Mouse (Mus musculus) heart, adult 9 months (tissue): ENCODE results near the gene Psmd3.
"Not testable (repeated sequence)": the region's sequence is repeated elsewhere in the genome, so short reads cannot be mapped to it uniquely, and the experiment has no call there.

ENCODE experiments used
- DNase-seq, 2 experiments: peaks; one replicate each; pipeline ENCODE4 v3.0.0; 2022; ENCODE audit warnings: low spot score in 2 of 2

The Psmd3 gene

DNA sequence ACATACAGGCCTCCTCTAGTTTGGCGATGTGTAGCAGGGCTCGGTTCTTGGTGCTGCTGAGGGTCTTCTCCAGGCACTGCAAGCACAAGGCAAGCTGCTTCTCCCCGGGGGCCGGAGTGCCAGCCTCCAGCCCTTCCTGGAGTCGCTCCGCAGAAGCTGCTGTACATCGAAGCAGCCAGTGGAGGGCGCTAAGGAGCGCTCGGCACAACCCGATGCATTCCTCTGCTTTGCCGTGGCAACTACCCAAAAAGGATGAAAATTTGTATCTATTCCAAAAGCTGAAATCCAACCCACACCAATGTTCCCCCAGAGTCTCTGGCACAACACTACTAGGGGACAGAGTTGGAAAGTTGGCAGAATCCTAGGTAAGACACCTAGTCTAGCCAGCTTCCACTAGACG is 35.5 kb downstream of the Psmd3 start:
- peak; percentile 60 to 72 for DNase-seq

DNA sequence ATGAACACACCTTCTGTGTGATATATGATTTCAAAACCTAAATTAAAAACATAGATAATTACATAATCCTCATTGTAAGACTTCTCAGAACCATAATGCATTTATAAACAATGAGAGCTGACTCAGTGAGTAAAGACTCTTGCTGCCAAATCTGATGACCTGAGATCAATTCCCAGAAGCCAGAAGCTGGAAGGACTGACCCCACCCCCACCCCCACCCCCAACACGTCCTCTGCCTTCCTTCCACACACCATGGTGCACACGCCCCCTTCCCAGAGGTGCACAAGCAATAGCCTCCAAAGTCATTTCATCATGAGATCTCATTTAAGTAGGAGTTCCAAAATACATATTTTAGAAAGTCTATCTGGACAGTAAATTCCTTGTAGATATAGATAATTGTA is 38.4 kb downstream of the Psmd3 start:
- DNase-seq: no peak

DNA sequence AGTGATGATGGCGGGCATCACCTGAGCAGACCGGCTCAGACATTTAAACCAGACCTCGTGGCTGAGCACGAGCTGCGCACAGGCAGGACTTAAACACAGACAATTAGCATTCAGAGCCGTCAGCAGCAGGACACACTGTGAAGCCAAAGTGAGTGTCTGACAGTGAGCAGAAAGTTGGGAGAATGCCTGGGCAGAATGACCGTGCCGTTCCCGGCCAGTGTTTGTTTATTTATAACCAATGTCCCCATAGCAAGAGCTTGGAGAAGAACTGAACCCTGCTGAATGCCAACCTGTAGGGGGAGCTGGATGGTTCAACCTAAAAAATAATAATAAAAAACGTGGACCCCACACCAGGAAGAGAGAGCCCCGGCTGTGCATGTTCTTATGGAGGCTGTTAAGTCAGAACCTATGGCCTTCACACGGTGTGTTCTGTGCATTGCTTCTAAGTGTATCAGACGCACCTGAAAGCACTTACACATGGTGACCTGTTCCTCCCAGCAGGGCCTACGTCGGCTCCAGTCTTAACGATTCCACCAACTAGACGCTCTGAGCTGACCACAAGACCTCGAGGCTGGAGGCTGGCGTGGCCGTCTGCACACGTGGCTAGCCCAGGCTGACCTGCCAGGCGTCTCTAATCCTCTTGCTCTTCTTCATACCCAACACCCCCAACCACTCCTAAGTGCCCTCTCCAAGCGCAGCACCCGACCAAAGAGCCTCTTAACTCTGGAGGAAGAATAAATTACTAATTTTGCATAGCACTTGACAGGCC is 39.3 kb downstream of the Psmd3 start:
- DNase-seq: peak; percentile 87 to 91

DNA sequence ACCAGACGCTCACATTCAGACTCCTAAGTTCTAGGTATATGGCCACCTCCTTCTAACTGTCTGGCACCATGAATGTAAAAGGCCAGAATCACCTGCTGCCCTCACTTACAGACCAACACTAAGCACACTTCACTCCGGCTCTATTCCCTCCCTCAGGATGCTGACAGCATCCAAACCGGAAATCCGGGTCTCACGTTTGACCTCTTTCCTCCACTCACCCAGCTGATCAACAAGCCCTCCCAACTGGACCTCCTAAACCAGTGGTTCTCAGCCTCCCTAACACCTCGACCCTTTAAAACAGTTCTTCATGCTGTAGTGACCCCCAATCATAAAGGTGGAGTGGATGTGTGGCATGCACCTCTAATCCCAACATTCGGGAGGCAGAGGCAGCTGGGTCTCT is 40.7 kb downstream of the Psmd3 start:
- no peak for DNase-seq

- DNase-seq: no peak
Observed at GRCm38 (mm10) chr11:98725926-98726506, 43.7 kb downstream of the Psmd3 start.

DNA sequence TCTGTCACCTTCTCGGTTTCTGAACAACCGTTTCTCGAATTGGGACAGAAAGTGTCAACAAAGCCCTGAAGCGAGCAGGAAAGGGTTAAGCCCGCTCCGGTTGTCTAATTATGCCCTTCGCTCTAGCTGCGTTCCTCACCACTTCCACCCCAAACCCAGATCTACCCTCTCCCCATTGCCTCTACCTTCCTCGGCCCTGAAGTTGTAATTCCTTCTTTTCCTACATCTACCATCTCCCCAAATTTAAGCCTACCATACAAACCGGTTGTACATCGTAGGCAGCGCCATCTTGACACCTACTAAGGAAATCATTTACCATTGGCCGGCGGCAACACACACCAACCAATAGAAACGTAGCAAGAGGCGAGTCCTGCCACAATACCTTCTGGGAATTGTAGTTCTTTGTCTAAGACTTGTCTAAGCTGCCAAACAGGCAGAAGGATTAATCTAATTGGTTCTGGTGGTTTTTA is 46.8 kb downstream of the Psmd3 start, which contains the start of gene Med24:
Med24 (minus strand) TSS at position 317 of the 470 bp plus-strand sequence.
- peak; percentile 93 to 95 for DNase-seq

DNA sequence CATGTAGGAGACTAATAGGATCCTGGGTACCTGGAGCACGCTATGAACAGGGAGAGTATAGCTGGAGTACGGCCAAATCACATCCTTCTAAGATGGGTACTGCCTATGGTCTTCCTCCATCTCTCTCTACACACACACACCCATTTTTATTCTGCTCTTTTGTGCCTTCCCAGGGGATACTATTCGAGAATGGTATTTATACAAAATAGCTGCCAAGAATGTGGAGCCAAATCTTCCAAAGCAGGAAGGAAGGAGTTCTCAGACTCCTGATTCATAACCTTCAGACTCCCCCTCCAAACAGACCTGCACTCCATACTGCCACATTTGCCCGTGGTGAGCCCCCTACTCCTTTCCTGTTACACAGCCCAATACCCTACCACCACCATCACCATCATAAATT is 48.4 kb downstream of the Psmd3 start:
- no peak for DNase-seq

- DNase-seq: no peak
Observed at GRCm38 (mm10) chr11:98731134-98731533, 48.8 kb downstream of the Psmd3 start.

DNA sequence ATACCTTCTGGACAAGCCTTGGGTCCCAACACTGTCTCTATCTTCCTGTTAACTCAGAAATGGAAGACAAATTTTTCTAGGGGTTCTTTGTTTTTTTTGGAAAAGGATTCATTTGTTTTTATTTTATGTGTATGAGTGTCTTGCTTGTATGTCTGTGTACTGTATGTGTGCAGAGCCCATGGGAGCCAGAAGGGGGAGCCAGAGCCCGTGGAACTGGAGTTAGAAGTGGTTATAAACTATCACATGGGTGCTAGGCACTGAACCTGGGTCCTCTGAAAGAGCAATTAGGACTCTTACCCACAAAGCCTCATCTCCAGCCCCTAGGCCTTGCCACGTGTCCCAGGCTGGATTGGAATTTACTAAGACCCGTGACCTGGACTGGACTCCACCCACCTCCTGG is 51.7 kb downstream of the Psmd3 start:
- DNase-seq: no peak

GRCm38 (mm10) chr11:98735111-98735510 is 52.8 kb downstream of the Psmd3 start:
- no peak for DNase-seq

- no peak for DNase-seq
Observed at GRCm38 (mm10) chr11:98736176-98736575, 53.8 kb downstream of the Psmd3 start.

- not testable (repeated sequence) for DNase-seq
Observed at GRCm38 (mm10) chr11:98737220-98737619, 54.9 kb downstream of the Psmd3 start.

GRCm38 (mm10) chr11:98738428-98738911 is 56.1 kb downstream of the Psmd3 start:
- no peak for DNase-seq

DNA sequence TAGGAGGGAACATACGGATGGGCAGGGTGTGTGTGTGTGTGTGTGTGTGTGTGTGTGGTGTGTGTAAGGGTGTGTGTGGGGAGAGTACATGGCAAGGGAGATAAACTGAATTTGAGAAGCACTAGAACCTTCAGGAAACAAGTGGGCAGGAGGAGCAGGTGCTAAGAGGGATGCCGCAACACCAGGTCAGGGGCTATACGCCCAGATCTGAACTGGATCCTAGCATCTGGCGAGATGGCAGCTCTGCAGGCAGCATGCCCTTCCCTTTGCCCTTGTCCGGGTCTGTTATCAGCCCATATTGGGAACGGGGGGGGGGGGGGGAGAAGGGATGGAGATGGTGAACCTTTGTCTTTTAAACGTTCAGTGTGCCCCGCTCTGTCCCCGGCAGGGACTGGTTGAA is 56.6 kb downstream of the Psmd3 start:
- no peak for DNase-seq

DNA sequence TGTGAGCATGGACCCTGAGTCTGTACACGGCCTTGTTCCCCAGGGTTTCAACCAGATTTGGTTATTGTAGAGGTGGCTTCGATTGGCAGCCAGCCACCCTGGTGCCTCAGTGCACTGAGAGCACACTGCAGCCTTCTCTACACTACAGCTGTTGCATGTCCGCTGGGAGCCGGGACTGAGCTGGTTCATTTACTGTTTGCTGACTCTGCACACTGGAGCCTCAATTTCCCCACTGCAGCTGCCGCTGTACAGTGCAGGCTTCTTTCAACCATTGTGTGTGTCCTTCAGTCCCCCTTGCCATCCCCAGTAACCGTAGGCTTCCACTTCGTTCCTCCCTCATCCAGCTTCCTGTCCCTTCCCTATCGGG is 57.7 kb downstream of the Psmd3 start:
- no peak for DNase-seq

DNA sequence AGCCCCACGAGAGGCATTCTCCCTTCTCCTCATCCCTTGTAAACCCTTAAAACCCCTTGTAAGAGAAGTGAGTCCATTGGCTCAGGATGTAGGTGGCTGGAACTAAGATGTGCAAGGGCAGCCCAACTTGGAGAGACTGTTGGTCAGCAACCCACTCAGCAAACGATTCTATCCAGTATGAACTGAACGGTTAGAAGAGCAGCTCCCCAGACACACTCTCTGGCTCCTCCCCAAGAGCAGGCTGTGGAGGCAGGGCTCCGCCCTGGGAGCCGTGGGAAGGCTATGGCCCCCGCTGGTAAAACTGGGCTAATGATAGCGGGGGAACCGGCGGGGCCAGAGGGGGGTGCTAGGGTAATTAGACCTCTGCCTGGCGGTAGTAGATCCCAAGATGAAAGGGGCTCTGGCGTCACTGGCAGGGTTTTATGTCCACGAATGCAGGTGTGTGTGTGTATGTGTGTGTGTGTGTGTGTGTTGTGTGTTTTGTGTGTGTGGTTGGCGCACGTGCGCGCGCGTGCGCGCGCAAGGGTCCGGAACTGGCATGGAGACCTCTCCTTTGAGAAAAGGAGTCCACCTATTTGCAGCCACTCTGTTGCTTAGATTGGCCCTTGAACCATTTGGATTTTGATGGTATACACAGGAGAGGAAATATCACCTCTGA is 58.2 kb downstream of the Psmd3 start, which contains the start of gene Thra:
Thra (plus strand) TSS at position 246 of the 658 bp plus-strand sequence.
- peak; percentile 83 for DNase-seq

DNA sequence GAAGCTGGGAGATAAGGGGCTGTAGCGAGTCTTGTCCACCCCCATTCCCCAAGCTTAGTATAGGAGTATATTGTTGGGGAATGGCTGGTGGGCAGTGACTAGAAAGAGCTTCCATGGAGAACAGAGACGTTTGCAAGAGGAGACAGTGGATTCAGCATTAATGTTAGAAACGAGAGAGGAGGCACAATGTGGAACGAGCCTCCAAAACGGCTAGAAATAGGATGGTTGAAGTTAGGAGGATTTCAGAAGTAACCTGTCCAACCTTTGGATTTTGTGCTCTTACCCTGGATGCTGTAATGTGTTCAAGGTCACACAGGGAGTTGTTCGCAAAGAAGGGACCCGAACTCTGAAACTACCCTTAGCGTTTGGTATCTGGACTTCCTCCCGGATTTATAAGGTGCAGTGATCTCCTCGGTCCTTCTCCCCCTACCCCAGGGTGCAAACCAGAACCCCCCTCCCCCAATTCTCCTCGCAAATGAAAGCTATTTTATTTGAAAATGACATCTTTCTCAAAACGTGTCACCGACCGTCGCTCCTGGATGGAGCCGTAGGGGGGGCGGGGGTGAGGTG is 58.8 kb downstream of the Psmd3 start:
- DNase-seq: no peak

DNA sequence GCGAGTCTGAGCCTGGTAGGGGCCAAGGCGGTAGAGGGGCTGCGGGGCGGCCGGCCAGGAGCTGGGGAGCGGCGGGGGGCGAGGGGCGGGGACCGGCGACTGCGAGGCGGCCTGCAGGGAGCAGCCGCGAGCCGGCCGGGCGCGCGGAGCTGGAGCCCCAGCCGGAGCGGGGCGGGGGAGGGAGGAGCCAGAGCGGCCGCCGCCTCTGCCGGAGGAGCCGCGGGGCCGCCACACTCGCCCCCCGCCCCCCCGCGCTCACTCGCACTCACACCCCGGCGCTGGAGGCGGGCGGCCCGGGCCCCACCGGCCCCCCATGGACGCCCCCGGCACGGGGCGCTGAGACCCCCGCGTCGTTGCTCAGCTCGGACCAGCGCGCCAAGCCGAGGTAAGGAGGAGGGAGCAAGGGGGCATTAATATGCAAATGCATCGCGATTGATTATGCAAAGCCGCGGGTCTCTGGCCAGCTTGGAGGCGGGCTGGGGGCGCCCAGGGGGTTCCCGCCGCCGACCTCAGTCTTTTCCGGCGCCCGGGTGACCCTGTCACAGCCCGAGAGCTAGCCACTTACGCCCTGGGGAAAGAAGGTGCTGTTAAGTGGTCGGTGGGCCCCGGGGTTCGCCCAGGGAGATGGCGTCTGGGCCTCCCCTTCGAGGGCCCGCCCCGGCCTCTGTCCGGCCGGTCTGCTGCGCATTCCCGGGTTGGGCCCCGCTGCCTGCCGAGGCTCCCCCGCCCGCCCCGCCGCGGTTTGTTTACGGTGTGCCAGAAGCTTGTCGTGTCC is 59.5 kb downstream of the Psmd3 start:
- peak in 1 of 2 experiments; percentile 78 for DNase-seq

DNA sequence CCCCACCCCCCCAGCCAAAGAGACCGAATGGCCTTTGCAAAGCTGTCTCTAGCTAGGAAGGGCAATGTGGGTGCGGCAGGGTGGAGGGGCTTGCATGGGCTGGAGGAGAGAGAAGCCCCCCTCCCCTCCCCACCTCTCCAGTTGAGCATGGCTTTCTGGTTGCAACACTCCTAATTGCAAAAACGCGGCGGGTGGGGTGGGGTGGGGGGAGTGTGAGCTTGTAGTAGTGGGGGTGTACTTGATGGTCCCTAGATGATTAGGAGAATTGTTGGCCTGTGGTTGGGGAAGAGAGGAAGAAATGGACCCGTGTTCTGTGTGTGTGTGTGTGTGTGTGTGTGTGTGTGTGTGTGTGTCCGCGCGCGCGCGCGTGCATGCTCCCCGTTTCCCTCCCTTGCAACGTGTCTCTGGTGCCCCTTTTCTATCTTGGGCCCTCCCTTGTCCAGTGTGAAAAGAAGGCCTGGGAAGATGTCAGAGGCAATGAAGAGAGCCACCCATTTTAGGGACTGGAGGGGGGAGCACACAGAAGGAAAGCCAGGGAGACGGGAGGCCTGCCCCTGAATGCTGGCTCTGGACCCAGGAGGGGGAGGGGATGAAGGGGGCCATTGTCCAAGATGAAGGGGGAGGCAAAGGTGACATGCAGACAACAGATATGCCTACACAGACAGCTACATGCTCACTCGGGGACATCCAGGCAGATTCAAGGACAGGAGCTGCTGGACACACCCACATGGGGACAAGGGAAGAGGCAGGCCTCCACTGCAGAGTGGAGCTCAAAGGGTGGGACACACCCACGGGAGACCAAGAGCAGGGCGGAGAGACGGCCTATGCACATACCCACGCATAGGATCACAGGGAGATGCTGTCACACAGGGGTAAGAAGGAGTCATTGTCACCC is 60.3 kb downstream of the Psmd3 start:
- peak in 1 of 2 experiments; percentile 62 for DNase-seq

DNA sequence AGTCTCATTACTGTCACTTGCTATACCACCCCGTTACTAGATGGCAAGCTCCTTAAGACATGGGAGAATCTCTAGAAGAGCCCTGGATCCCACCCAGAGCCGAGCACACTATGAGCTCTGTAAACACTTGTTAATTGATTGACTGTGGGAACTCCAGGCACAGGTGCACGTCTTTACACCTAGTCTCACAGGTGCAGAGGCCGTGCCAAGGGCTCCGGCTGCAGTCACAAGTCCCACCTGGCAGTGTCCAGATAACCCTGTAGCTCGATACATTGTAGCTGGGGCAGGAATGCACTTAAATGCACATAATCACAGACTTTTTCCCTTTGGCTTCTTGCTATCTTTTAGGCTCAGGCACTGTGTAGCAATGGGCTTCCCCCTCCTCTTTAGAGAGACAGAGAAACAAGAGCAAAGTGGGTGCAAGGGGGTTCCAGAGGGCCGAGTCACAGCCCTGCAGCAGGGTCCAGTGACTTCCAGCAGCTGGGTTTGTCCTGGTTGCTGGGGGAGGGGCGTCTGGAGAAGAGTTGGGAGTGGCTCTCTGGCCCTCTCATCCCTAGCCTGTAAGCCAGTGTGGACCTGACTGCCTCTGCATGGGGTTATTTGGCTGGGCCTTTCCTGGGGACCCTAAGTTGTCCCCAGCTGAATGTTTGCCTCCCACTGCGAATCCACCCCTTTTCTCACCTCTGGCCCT is 61.4 kb downstream of the Psmd3 start:
- DNase-seq: peak; percentile 67 to 78
